Mouse (Mus musculus): ENCODE data around the gene Mgst3. TPM values are rescaled to one million over a fixed set of nuclear protein-coding genes. Genes with fewer than 3 reads are reported as not detected.

Mgst3 gene
- total and polyA plus RNA-seq, 2 experiments from 2014 or later, result 306 to 566 TPM

DNA sequence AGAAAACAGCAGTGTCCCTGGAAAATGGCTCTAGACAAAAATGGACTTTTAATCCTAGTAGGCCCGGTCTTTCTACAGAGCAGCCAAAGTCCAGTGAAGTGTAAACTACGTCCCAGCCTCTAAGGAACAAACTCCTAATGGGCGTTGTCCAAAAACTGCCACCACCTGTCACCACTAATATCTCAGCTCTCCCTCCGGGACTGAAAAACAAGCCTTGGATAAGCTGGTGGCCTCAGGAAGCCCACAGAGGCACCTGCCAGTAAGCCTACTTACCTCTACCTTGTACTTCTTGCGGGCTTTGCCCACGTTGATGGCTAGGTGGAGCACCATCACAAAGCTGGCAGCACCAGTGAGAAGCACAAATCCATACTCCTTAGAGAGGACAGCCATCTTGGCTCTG, 15.6 kb downstream of the Mgst3 start:
- no peak overlapping the region for H3K4me2 ChIP-seq (ENCODE audit: low read depth, low read length)
- TF ChIP-seq EP300 (IDR thresholded peaks at IDR 0.05; ENCODE audit: low read depth) (no peak), CTCF (IDR thresholded peaks at IDR 0.05; ENCODE audit: low read depth) (no peak)

GRCm38 (mm10) chr1:167374942-167375341, 18.7 kb downstream of the Mgst3 start:
- ATAC-seq (ENCODE audit: insufficient read depth, low read depth), result no peak
- H3K9ac ChIP-seq (replicated peaks; ENCODE audit: low read depth, low read length), result no peak overlapping the region
- no peaks in the 10 kb centered on the region for H3K9me3 ChIP-seq (replicated peaks; ENCODE audit: control insufficient read depth, low read length)
- H3K36me3 ChIP-seq (replicated peaks; ENCODE audit: control insufficient read depth, insufficient read depth, low read length), result peaks cover 58% of the 10 kb centered on the region
- no peaks in the 10 kb centered on the region; the same call in 1 of the 2 replicates for H3K4me1 ChIP-seq (ENCODE audit: control insufficient read depth, insufficient read depth)
- whole genome bisulfite sequencing, result 66% methylated on average over 2 of the region's 2 CpGs
- H3K4me3 ChIP-seq (ENCODE audit: low read depth, low read length), result no peak overlapping the region
- TF ChIP-seq CTCF (IDR thresholded peaks at IDR 0.05; ENCODE audit: low read depth), result no peak
- no peak for TF ChIP-seq EP300 (IDR thresholded peaks at IDR 0.05; ENCODE audit: low read depth)
- no peak for DNase-seq (ENCODE audit: low spot score)
- no peaks in the 10 kb centered on the region for H3K27me3 ChIP-seq (ENCODE audit: control insufficient read depth, insufficient read depth, low read length)
- no peak overlapping the region for H3K27ac ChIP-seq (ENCODE audit: low read depth)
- no peak overlapping the region for H3K4me2 ChIP-seq (ENCODE audit: low read depth, low read length)

More for the DNA sequence above, 15.6 kb downstream of the Mgst3 start:
- H3K27ac ChIP-seq (ENCODE audit: low read depth), result no peak overlapping the region
- peaks cover 43% of the 10 kb centered on the region for H3K36me3 ChIP-seq (replicated peaks; ENCODE audit: control insufficient read depth, insufficient read depth, low read length)
- ATAC-seq (ENCODE audit: insufficient read depth, low read depth) (no peak), DNase-seq (ENCODE audit: low spot score) (no peak)
- no peaks in the 10 kb centered on the region; the same call in 1 of the 2 replicates for H3K4me1 ChIP-seq (ENCODE audit: control insufficient read depth, insufficient read depth)
- H3K9me3 ChIP-seq (replicated peaks; ENCODE audit: control insufficient read depth, low read length), result no peaks in the 10 kb centered on the region
- no peak overlapping the region for H3K9ac ChIP-seq (replicated peaks; ENCODE audit: low read depth, low read length)
- H3K27me3 ChIP-seq (ENCODE audit: control insufficient read depth, insufficient read depth, low read length), result no peaks in the 10 kb centered on the region
- WGBS, result 65% methylated on average over 6 of the region's 6 CpGs
- H3K4me3 ChIP-seq (ENCODE audit: low read depth, low read length), result no peak overlapping the region

- TF ChIP-seq EP300 (IDR thresholded peaks at IDR 0.05; ENCODE audit: low read depth) (no peak), CTCF (IDR thresholded peaks at IDR 0.05; ENCODE audit: low read depth) (no peak)
- no peak for ATAC-seq (ENCODE audit: insufficient read depth, low read depth)
- Histone ChIP-seq H3K4me2 (ENCODE audit: low read depth, low read length) (no peak overlapping the region), H3K4me1 (ENCODE audit: control insufficient read depth, insufficient read depth) (no peaks in the 10 kb centered on the region), H3K4me3 (ENCODE audit: low read depth, low read length) (no peak overlapping the region), H3K9me3 (replicated peaks; ENCODE audit: control insufficient read depth, low read length) (no peaks in the 10 kb centered on the region), H3K27me3 (ENCODE audit: control insufficient read depth, insufficient read depth, low read length) (no peaks in the 10 kb centered on the region), H3K36me3 (replicated peaks; ENCODE audit: control insufficient read depth, insufficient read depth, low read length) (peaks cover 61% of the 10 kb centered on the region), H3K9ac (replicated peaks; ENCODE audit: low read depth, low read length) (no peak overlapping the region), H3K27ac (ENCODE audit: low read depth) (no peak overlapping the region)
- no peak for DNase-seq (ENCODE audit: low spot score)
- 34% methylated on average over 15 of the region's 15 CpGs for WGBS
Observed at GRCm38 (mm10) chr1:167374003-167374784, 19.4 kb downstream of the Mgst3 start.

GRCm38 (mm10) chr1:167372739-167373138, 20.9 kb downstream of the Mgst3 start:
- H3K9ac ChIP-seq (replicated peaks; ENCODE audit: low read depth, low read length), result no peak overlapping the region
- 91% methylated on average over 7 of the region's 7 CpGs for WGBS
- ATAC-seq (ENCODE audit: insufficient read depth, low read depth) (no peak), DNase-seq (ENCODE audit: low spot score) (no peak)
- TF ChIP-seq EP300 (IDR thresholded peaks at IDR 0.05; ENCODE audit: low read depth), result no peak
- no peak for TF ChIP-seq CTCF (IDR thresholded peaks at IDR 0.05; ENCODE audit: low read depth)
- no peaks in the 10 kb centered on the region for H3K9me3 ChIP-seq (replicated peaks; ENCODE audit: control insufficient read depth, low read length)
- H3K4me3 ChIP-seq (ENCODE audit: low read depth, low read length), result no peak overlapping the region
- H3K27me3 ChIP-seq (ENCODE audit: control insufficient read depth, insufficient read depth, low read length), result no peaks in the 10 kb centered on the region
- H3K4me2 ChIP-seq (ENCODE audit: low read depth, low read length), result no peak overlapping the region
- no peak overlapping the region for H3K27ac ChIP-seq (ENCODE audit: low read depth)
- peaks cover 71% of the 10 kb centered on the region for H3K36me3 ChIP-seq (replicated peaks; ENCODE audit: control insufficient read depth, insufficient read depth, low read length)
- no peaks in the 10 kb centered on the region for H3K4me1 ChIP-seq (ENCODE audit: control insufficient read depth, insufficient read depth)

- peak; percentile 80 for DNase-seq (ENCODE audit: low spot score)
- Histone ChIP-seq H3K36me3 (replicated peaks; ENCODE audit: control insufficient read depth, insufficient read depth, low read length) (peaks cover 63% of the 10 kb centered on the region), H3K4me2 (ENCODE audit: low read depth, low read length) (no peak overlapping the region), H3K9me3 (replicated peaks; ENCODE audit: control insufficient read depth, low read length) (no peaks in the 10 kb centered on the region), H3K4me1 (ENCODE audit: control insufficient read depth, insufficient read depth) (no peaks in the 10 kb centered on the region), H3K4me3 (ENCODE audit: low read depth, low read length) (no peak overlapping the region), H3K9ac (replicated peaks; ENCODE audit: low read depth, low read length) (no peak overlapping the region), H3K27ac (ENCODE audit: low read depth) (no peak overlapping the region), H3K27me3 (ENCODE audit: control insufficient read depth, insufficient read depth, low read length) (no peaks in the 10 kb centered on the region)
- peak; percentile 54 for ATAC-seq (ENCODE audit: insufficient read depth, low read depth)
- WGBS, result 10% methylated on average over 7 of the region's 7 CpGs
- TF ChIP-seq CTCF (IDR thresholded peaks at IDR 0.05; ENCODE audit: low read depth), result peak; percentile 100
- no peak for TF ChIP-seq EP300 (IDR thresholded peaks at IDR 0.05; ENCODE audit: low read depth)
Observed at GRCm38 (mm10) chr1:167369905-167370304, 23.7 kb downstream of the Mgst3 start.

Data from heart, postnatal 0 days (tissue).